Mouse (Mus musculus) mouse trophoblast stem cell (cell line): ENCODE measurements at regions not wholly inside any gene's neighbourhood (a gene's known extent, or its start where the extent isn't known, plus 50 kb on each side); places are given as distances from the start of the nearest gene placed in this dataset.
"Not testable (repeated sequence)": the region's sequence is repeated elsewhere in the genome, so short reads cannot be mapped to it uniquely, and the experiment has no call there.

Source experiments
- in situ Hi-C, 2 experiments: fragments of 300-500 bp; cut with MseI, MboI; formaldehyde crosslinking; loops; 2 replicates in 1 of 2; 3 replicates in 1 of 2; pipeline ENCODE4 v1.15.1; 2025

DNA sequence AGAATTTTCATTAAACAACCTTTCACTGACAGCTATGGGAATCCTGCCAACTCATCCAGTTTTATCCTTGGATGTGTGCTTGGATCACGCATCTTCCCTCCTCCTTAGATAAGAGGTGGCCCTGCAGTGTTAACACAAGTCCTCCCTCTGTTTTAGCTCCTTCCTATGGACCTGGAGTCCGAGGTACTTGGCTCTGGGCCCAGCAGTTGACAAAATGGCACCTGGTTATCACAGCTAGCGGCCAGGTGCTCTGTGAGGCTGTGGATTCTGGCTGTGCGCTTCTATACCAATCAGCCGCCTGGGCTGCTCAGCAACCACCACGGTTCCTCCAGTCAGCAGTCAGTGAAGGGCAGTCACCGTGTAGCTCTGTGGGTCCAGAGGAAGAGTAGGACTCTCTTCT, 157.4 kb downstream of the Prdm2 start:
- in situ Hi-C loops, result no loop called here

DNA sequence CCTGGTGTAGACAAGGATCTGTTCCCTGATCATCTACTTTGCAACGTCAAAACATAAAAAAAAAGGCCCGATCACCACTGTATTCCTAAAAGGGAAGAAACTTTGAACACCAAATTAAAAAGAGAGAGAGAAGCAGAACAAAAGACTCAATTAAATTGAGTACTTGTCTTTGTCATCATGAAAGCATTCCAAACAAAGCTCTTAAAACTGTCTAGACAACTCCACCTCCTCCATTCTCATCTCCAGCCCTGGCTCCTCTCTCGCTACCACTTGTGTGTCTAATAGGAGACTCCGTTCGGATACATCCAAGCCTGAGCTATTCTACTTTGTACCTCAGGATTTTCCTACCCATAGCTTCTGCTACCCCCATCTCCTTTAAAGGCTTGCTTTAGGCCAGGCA, 159.8 kb downstream of the Prdm2 start:
- in situ Hi-C loops, result no loop called here

DNA sequence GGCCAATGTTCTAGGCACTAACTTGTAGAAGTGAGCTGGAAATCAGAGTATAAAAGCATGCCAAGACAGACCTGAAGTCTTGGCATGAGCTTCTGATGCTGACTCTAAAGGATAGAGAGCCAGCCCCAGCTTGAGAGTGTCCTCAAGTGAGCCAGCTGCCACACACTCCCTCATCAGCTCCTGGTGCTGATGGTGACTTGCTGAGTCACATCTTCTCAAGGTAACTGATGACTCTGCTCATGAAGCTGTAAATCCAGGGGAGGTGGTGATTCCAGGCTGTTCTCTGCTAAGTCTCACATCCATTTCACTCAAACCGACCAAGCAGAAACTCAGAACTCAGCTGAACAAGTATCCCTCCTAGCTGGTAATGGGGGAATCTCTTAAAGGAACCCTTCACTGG, 161.6 kb downstream of the Prdm2 start:
- in situ Hi-C loops, result no loop called here

DNA sequence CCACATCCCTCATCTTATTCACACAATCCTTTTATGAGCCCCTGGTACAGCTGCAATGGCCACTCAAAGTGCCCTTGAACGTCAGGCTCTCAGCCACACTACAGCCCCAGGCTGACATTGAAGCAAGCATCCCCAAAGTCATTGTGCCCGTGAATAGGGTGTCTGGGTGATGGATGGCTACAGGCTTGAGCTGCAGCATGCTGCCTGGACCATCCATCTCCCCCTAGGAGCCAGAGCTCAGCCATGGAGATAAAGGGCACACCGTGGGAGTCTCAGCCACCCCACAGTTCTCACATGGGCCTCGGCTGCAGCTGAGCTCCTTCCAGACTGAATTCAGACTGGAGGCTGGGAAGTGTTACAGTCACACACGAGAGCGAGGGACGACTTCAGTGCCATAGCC, 167.6 kb downstream of the Prdm2 start:
- in situ Hi-C loops, result no loop called here

DNA sequence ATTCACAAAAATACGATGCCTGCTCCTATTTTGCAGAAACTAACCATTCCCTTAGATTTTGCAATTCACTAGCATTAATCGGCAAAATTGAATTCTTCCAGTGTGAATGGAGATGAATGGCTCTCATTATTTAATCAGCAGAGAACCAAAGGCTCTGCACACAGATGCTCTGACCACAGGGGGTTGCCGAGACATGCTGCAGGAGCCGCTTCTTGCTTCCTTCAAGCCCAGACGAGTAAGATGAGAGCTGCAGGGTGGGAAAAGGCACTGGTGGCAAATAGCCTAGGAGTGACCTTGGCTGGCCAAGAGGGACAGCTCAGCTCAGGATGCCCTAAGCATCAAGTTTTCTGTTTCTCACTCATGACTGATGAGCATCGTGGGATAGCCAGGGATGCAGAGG, 170.0 kb downstream of the Prdm2 start:
- in situ Hi-C loops, result no loop called here

DNA sequence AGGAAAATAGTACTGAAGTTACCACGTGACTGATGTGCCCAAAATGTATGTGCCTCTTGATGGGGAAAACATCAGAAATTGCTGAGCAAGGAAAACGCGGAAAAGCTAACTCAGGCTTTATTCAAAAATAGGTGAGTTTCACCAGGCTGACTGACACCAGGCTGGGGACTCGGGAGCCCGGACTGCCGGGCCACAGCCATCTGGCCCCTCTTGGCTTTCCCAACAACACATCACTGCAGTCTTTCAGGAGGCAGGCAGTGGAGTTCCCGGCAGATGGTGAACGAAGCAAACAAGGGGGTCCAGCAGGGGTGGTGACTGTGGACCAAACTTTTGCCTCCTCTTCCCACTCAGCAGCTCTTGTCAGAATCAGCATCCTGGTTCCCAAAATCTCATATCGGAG, 174.2 kb downstream of the Prdm2 start:
- in situ Hi-C loops, result no loop called here

DNA sequence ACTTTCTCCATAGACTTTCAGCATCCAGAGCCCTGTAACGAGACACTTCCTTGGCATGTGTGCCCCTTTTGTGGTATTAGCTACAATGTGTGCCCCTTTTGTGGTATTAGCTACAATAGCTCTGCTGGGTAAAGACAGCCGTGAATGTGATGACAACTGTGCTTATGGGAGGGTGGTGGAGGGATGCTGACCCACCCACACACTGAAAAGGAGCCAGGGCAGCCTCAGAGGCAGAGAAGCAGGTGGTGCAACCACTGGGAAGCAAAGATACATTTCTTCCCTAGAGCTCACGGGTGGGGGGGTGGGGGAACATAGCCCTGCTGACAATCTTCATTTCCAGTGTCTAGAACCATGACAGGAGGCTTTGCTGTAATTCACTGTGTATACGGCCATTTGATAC, 176.1 kb downstream of the Prdm2 start:
- in situ Hi-C loops, result no loop called here

DNA sequence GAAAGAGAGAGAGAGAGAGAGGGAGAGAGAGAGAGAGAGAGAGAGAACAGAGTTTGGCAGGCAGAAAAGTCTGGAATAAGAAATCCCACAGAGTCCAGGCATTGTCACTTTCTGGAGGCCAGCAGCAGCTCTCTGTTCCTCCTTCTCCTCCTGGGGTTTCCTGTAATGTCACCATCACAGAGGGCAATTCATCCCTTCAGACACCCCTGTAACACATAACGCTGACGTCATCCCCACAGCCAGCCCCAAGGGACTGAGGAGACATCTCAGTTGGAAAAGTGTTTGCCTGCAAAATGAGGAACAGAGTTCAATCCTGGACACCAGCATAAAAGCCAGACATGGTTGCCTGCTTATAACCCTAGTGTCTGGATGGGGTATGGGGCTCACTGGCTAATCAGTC, 177.7 kb downstream of the Prdm2 start:
- in situ Hi-C loops, result not testable (repeated sequence)

DNA sequence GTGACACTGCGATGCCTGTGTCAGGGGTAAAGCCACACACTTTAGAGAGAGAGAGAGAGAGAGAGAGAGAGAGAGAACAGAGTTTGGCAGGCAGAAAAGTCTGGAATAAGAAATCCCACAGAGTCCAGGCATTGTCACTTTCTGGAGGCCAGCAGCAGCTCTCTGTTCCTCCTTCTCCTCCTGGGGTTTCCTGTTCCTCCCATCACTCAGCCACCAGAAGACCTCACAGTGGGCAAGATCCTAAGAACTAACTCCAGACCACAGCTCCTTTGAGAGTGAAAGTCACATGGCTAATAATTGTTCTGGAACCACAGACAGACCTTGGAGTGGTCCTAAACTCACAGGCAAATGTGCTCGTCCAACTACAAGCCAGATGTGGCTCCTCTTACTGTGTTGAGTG, 178.5 kb downstream of the Prdm2 start:
- in situ Hi-C loops, result not testable (repeated sequence)

DNA sequence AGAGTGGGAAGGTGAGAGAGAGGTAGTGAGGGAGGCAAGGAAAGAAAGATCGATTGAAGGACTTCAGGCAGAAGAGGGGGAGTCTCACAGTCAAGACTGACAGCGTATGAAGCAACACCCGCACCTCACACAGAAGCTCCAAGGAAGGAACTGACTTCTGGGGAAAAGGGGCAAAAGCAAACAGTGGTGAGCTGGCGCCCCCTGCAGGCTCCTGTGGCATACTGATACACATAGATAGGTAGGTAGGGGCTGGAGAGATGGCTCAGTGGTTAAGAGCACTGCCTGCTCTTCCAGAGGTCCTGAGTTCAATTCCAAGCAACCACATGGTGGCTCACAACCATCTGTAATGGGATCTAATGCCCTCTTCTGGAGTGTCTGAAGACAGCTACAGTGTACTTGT, 183.0 kb downstream of the Prdm2 start:
- in situ Hi-C loops, result loop anchor here (10.0 kb wide), 2 partner anchors 205 to 225 kb away; no protein-coding TSS in a partner anchor

DNA sequence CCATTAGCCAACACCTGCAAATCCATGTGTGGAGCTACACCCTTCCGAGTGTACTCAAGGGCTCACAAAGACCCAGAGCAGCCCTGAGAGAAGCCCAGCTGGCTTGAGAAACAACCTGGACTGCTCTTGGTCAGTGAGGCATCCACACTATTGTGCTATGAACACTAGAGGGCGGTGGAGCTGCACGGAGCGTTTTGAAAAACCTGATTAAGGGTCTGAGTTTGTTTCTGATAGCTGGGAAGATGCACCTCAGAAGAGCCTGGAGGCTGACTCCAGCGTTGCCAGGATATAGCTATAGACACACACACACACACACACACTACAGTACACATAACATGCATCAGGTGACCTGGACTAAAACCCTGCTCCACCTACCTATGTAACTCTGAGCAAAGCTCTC, 185.5 kb downstream of the Prdm2 start:
- in situ Hi-C loops, result loop anchor here (10.0 kb wide), 2 partner anchors 208 to 228 kb away; no protein-coding TSS in a partner anchor

DNA sequence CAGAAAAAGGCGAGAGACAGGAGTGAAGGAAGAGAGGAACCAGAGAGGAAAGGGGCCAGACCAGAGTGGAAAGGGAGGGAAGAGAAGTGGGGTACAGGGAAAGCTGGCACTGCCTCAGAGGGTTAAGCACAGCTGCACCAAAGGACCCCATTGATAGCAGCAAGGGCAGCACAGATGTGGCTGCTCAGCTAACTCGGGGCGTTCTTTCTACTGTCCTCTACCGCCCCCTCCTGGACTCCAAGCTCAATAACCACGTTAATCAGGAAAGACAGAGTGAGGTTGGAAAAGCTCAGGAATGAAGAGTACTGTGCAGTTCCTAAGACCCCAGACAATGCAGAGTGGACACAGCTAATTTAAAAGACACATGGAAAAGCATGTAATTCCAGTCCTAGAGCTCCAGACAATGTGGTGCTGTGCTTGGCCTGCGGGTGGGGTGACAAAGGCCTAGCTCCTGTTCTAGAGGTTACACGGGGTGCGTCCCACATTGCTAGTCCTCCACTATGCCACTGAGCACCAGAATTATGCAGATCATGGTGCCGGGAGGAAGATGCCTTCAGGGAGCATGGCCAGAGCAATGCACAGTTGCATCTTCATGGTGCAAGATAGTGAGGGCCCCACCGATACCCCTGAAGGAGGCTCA, 191.4 kb downstream of the Prdm2 start:
- in situ Hi-C loops, result loop anchor here (10.0 kb wide), 2 partner anchors 213 to 233 kb away; no protein-coding TSS in a partner anchor

DNA sequence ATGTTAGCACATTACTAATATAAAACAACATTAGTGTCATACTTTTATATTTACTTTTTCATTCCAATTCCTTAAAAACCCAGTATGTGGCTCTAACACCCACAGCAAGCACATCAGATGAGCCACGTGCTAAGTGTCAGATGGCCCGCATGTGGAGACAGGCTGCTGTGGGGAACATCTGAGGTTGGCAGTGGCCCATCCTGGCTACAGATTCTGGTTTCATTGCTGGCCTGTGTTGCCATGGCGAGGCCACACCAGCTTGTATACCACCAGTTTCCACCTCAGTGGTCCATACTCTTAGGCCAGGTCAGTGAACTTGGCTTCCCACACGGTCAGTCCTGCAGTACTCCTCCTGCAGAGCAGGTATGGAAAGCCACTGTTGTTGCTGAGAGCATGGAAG, 192.1 kb downstream of the Prdm2 start:
- in situ Hi-C loops, result loop anchor here (10.0 kb wide), 2 partner anchors 214 to 234 kb away; no protein-coding TSS in a partner anchor

DNA sequence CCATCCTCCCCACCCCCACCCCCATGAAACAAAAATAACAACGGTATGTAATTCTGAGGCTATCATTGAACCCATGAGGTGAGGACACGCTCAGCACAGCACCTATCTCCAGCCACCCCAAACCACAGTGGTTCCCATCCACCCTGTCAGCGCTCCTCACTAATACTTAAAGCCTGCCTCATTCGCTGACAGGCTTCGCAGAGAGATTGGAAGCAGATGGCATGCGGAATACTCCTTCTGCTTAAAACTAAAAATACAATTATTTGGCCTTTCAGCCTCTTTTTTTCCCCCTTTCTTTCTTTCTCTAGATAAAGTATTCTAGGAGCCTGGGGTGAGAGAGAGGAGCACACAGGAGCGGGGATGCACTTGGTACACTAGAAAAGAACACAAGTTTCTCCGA, 199.9 kb downstream of the Prdm2 start:
- in situ Hi-C loops, result no loop called here

DNA sequence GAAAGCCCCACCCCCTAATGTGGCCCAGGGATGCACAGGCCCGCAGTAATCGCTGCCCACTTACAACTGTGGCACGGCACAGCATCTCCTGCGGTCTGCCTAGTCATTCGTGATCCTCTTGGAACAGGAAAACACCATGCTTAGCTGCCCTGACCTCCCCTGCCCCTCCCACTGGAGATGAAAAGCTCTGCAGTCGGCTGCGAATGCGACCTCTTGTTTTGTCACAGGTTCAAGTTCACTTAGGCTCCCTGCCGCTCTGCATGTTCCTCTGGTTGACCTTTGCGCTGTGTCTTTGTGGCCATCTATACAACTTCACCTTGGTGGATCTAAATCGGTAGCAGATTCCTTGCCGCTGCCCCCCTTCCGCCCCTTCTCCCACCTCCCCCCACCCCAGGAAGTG, 210.8 kb downstream of the Prdm2 start:
- in situ Hi-C loops, result no loop called here

DNA sequence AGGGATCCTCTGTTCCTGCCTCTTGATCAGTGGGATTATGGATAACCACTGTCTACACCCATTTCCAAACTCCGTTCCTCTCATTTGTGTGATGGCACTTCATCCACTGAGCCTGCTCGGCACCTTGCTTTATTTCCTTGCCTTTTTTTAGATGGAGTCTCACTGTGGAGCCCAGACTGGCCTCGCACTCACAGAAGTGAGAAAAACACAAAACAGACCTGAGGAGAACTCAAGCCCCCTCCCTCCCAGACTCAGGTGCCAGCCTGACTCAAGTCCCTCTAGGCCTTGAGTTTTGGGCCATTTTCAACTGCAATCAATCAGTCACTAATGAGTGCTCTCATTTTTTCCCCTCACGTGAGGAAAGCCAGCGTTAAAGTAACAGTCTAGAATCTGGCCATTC, 211.3 kb downstream of the Prdm2 start:
- in situ Hi-C loops, result no loop called here

DNA sequence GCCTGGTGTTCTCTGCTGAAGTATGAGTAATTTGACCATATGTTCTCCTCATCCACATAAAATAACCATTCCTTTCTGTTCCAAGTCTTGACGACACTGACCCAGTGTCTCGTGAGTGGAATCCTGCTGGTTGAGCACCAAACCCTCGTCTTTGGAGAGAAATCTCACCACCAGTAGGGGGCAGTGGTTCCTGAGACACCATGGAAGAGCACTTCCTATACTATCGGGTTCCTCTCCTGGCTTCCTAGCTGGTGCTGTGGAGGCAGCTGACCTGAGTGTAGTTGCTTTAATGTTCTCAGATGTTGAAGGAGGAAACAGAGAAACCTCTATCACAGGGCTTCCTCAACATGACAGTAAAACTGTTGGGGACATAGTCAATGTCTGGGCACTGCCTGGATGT, 216.4 kb downstream of the Prdm2 start:
- in situ Hi-C loops, result no loop called here

DNA sequence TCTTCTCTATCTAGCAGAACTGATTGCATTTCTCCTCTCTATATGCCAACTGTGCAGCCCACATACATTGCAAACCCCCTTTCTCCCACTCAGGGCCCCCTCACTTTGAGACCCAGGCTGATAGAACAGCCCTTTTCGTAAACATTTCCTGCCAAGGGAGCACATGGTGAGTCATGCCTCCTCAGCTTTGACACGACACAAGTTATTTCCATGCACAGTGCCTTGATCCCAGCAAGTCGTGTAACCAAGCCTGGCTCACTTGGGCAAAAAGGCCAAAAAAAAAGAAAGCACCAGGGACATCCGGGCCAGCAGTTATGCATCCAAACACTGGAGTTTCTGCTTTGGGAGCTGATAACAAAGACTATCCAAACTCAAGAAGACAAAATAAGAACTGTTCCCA, 221.4 kb downstream of the Prdm2 start:
- in situ Hi-C loops, result no loop called here

DNA sequence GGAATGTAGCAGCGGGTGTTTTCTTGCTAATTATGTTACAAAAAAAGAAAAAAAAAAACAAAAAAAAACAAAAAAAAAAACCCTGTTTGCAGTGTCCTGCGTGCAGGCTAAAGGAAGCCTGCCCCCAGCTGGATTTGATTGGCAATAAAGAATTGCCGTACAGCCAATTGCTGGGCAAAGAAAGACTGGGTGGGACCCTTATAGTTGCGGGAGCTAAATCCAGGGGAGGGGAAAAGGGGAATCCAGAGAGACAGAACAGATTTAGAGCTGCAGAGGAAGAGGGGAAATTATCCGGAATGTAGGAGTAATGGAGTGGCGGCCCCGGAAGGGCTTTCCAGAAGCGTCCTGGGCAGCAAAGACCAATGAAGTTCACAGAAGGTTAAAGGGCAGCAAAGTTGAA, 223.6 kb downstream of the Prdm2 start:
- in situ Hi-C loops, result no loop called here

DNA sequence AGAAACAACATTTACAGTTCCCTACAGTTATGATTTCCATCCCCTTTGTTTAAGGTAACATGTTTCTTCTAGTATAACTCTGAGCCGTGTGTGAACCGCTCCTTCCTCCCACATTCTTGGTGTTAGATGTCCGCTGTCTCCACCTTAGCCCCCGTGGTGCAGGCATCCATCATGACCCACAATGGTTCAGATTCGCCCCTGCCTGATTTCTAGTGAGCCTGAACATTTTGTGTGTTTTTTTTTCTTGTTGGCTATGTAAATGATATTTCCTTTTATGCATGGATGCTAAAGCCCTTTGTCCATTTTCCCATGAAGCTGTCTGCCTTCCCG, 229.5 kb downstream of the Prdm2 start:
- in situ Hi-C loops, result no loop called here

DNA sequence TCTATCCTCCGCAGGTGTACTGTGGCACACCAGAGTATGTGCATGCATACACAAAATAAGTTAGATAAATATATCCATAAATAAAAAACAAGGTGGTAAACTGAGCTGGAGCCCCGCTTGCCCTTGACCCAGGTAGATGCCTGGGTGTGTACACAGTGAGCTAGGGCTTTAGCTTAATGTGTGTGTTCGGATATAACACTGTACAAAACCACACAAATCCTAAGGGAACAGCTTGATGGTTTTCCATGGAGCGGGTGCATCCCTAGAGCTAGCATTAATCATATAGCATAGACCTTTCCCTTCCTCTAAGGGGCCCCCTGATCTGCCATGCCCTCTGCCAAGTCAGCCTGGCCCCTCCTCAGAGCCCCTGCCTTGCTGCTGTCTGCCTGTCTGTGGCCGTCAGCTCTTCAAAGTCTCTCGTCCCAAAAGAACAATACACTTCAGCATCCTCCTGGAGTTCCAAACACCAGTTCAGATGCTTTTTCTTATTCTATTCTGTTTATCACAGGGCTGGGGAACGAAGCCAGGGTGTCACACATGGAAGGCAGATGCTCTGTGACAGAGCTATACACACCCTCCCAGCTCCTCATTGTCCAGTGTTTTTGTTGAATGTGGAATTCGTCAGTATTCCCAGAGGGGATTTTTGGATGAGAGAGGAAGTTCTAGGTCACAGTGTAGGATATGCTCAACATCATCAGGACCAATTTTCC, 230.1 kb downstream of the Prdm2 start:
- in situ Hi-C loops, result no loop called here

DNA sequence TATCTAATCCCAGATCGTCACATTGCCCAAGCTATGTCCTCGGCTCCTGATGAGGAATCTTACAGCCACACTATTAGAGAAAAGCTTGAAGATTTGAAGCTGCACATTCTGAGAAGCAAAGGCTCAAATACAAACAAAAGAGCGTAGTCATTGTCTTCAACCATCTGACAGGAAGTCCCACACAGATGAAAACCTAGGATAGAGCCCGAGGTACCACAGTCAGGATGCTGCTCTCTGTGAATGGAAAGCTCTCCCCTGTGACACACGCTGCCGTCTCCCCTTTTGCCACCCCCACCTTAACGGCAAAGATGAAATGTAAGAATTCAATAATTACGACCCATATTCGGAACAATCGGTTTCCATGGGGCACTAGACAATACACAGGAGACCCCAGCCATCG, 237.2 kb downstream of the Prdm2 start:
- in situ Hi-C loops, result no loop called here

DNA sequence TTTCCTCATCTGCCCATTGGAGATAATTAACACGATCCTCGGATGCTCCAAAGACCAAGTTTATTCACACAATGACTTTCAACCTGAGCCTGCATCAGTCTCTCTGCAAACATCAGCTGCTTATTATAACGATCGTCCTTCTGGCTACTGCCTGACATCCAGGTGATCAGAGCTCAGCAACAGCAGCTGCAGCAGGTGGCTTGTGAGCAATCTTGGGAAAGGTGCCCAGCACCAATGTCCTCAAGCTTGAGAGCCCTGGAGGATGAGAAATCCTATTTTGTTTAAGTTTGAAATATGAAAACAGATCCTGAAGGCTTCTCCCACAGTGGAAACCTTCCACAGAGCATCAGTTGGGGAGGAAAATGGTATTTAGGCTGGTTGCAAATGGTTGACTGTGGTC, 242.8 kb downstream of the Prdm2 start:
- in situ Hi-C loops, result no loop called here

DNA sequence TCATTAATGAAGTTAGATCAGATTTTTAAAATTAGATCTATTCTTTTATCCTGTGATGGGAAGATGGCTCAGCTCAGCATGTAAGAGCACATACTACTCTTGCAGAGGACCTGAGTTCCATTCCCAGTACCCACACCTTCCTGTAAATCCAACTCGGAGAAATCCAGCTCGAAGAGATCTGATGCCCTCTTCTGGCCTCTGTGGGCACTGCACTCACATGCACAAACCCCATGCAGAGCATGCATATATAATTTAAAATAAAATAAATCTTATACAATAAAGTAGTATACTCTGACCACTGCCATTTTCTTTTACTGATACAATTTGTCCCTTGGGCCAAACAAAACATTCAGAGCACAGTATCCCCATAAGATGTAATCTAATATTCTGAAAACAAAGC, 245.2 kb downstream of the Prdm2 start:
- in situ Hi-C loops, result no loop called here
